Mouse (Mus musculus) lung, postnatal 0 days (tissue): Measurements from ENCODE around the gene Spata2. TPM values are rescaled to one million over a fixed set of nuclear protein-coding genes. Genes with fewer than 3 reads are reported as not detected.

Experiments
- ATAC-seq: fragments of 200-750 bp; cut with Nextera tagmentation; 2 replicates; pipeline ENCODE4 v1.8.0; 2017; ENCODE audit warnings: moderate library complexity
- DNase-seq: peaks from one replicate; pipeline ENCODE4 v3.0.0-alpha.2; 2016; ENCODE audit warnings: low spot score
- H3K27ac ChIP-seq: fragments of 300-500 bp; sonication (generic); 2 replicates; pipeline ENCODE4 v1.5.1; 2014; ENCODE audit warnings: antibody characterized with exemption, mild to moderate bottlenecking, low read length, mixed read lengths
- H3K27me3 ChIP-seq: fragments of 300-500 bp; sonication (generic); replicated peaks from 2 replicates; pipeline ENCODE4 v1.6.1; 2014; ENCODE audit warnings: low read length, mixed read lengths; ENCODE audit not compliant: insufficient read depth
- H3K36me3 ChIP-seq: fragments of 300-500 bp; sonication (generic); 2 replicates; pipeline ENCODE4 v1.6.1; 2014; ENCODE audit warnings: low read length, mixed read lengths; ENCODE audit not compliant: insufficient read depth
- H3K4me1 ChIP-seq: fragments of 300-500 bp; sonication (generic); 2 replicates; pipeline ENCODE4 v1.6.1; 2014; ENCODE audit warnings: antibody characterized with exemption, low read depth, low read length, mixed read lengths; ENCODE audit not compliant: insufficient read depth
- H3K4me2 ChIP-seq: fragments of 300-500 bp; sonication (generic); replicated peaks from 2 replicates; pipeline ENCODE4 v1.6.1; 2014; ENCODE audit warnings: low read depth, mild to moderate bottlenecking, low read length, moderate library complexity, mixed read lengths
- H3K4me3 ChIP-seq: fragments of 300-500 bp; sonication (generic); 2 replicates; pipeline ENCODE4 v1.5.1; 2014; ENCODE audit warnings: low read depth, low read length
- H3K9ac ChIP-seq: fragments of 300-500 bp; sonication (generic); replicated peaks from 2 replicates; pipeline ENCODE4 v1.6.1; 2014; ENCODE audit warnings: low read depth, mild to moderate bottlenecking
- H3K9me3 ChIP-seq: fragments of 300-500 bp; sonication (generic); 2 replicates; pipeline ENCODE4 v1.6.1; 2016; ENCODE audit warnings: low read length, mixed read lengths
- CTCF ChIP-seq: IDR thresholded peaks from 2 replicates; pipeline ENCODE4 v1.5.1; 2016; ENCODE audit warnings: antibody characterized with exemption, mild to moderate bottlenecking
- EP300 ChIP-seq: IDR thresholded peaks from 2 replicates; pipeline ENCODE4 v1.6.1; 2016; ENCODE audit warnings: antibody characterized with exemption, mild to moderate bottlenecking, control low read depth
- WGBS: fragments of 180-500 bp; shearing (Covaris S2); extraction: QIAGEN DNeasy Blood & Tissue Kit; methylation state at CpG from one replicate; pipeline ENCODE4 v1.1.7; 2014; 5-methylcytosine and 5-hydroxymethylcytosine counted together
- polyA plus RNA-seq: library from polyadenylated mRNA; unstranded; fragments of >200 nt; fragmentation: Nextera tagmentation; extraction: Ambion mirVana; gene quantifications from 2 replicates; pipeline ENCODE4 v1.2.1, GENCODE M21; 2015

Gene Spata2
- polyA plus RNA-seq, 1 experiment from 2014 or later = 8.9 TPM

DNA sequence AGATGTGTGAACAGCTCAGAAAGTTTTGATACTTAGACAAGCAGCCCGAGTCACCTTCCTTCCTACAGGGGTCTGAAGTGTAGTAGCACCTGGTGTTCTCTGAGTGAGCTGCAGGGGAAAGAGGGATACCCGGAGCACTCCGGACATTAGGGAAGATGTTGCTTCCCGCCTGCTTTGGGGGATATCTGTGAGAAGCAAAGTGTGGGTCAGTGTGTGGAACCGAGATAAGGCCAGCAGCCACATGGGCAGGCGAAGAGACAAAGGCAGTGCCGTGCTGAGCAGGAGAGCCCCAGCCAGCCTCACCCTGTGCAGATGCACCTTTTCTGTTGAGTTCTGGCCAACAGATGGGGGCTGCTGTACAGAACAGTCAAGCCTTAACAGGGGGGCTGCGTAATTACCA lies 45.1 kb downstream of the Spata2 start:
- Histone ChIP-seq H3K9me3 (no peaks in the 10 kb centered on the region), H3K4me2 (no peak overlapping the region), H3K36me3 (peaks cover 14% of the 10 kb centered on the region), H3K4me1 (no peaks in the 10 kb centered on the region), H3K27ac (no peak overlapping the region), H3K9ac (no peak overlapping the region), H3K4me3 (no peak overlapping the region), H3K27me3 (no peaks in the 10 kb centered on the region)
- WGBS = 89% methylated on average over 8 of the region's 8 CpGs
- ATAC-seq (no peak), DNase-seq (no peak)
- TF ChIP-seq EP300 = no peak
- TF ChIP-seq CTCF = no peak

DNA sequence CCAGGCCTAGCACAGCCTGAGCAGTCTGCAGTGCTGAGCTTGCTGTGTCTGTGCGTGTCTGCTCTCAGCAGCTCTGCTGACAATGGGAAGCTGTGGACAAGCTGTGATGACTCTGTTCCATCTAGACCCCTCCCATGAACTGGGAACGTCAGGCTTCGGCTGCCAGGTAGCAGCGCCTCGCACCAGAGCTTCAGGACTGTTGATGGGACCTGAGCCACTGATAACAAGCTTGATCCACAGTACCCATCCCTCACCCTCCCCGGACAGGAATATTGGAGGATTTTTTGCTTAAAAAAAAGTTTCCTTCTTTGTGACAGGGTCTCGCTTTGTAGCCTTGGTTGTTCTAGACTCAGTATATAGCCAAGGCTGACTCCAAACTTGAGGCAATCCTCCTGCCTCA lies 45.5 kb downstream of the Spata2 start:
- H3K27me3 ChIP-seq = no peaks in the 10 kb centered on the region
- no peak overlapping the region for H3K9ac ChIP-seq
- DNase-seq = no peak
- H3K4me2 ChIP-seq = no peak overlapping the region
- no peaks in the 10 kb centered on the region for H3K4me1 ChIP-seq
- TF ChIP-seq CTCF (no peak), EP300 (no peak)
- peaks cover 18% of the 10 kb centered on the region for H3K36me3 ChIP-seq
- no peak overlapping the region for H3K4me3 ChIP-seq
- H3K9me3 ChIP-seq = no peaks in the 10 kb centered on the region
- ATAC-seq = no peak
- 94% methylated on average over 7 of the region's 7 CpGs for WGBS
- no peak overlapping the region for H3K27ac ChIP-seq

DNA sequence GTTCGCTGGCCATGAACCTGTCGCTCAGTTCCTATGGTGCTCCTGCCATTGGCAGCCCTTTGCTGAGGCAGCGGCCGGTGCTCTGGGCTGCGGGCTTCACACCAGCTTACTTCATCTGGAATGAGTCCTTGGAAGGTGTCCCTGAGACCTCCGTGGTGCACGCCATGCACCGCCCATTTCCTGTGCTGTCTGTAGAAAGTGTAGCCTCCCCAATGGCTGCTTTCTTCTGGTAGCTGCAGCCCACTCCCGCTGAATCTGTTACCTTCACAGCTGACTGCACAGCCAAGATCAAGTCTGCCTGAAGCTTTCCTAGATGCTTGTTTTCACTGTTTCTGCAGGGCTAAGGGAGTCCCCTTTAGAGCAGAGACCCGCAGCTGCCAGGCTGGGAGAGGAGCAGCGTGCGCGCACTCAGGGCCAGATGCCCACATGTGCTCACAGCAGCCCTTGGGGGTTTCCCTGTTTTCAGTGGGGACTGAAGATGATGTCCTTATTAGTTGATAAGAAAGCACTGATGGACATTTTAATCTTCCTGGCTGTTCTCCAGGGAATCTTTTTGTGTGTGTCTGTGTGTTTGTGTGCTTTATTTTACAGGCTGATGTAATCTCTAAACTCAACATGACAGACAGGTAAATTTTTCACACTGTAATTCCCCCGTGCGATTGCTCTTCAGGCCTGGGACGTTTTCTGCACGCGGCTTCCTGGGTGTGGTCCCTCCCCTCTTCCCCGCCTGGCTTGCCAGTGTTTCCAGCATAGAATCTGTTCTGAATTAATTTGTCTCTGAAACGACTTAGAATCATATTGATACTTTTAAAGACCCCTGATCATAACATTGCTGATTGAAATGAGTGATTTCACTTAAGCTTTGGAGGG lies 46.5 kb downstream of the Spata2 start:
- Histone ChIP-seq H3K36me3 (peaks cover 23% of the 10 kb centered on the region), H3K4me2 (no peak overlapping the region), H3K9ac (no peak overlapping the region), H3K27me3 (no peaks in the 10 kb centered on the region), H3K4me1 (no peaks in the 10 kb centered on the region), H3K4me3 (no peak overlapping the region), H3K27ac (no peak overlapping the region), H3K9me3 (no peaks in the 10 kb centered on the region)
- WGBS = 74% methylated on average over 20 of the region's 20 CpGs
- TF ChIP-seq CTCF = no peak
- no peak for ATAC-seq
- DNase-seq = no peak

DNA sequence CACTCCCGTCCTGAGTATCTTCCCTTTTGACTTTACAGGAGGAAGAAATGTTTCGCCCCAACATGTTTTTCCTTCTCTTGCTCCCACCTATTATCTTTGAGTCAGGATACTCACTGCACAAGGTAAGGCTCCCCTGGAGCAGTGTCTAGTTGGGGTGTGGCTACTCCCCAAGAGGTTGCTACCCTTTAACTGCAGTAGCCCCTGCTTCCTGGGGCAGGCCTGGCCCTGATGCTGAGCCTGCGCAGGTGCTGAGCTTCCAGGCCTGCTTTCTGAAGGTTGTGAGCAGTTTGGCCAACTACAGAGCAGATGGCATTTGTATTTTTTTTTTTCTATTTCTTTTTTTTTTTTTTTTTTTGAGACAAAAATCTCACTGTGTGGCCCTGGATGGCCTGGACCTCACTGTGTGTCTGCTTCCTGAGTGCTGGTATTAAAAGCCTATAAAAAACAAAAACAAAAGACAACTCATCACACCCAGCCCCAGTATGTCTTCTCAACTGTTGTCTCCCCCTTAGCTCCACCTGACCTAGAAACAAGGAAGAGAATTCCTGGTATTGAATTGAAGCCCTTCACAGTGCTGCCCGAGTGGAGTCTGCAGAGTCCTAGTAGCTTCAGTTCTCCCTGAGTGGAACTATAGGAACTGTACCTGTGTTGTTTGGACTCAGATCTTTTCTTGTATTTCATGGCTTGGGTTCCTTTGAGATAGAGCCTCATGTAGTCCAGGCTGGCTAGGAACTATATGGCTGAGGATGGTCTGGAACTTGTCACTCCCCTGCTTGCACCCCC lies 49.1 kb downstream of the Spata2 start:
- Histone ChIP-seq H3K4me2 (no peak overlapping the region), H3K27me3 (no peaks in the 10 kb centered on the region), H3K4me3 (no peak overlapping the region), H3K9ac (no peak overlapping the region), H3K36me3 (peaks cover 25% of the 10 kb centered on the region; the same call in 1 of the 2 replicates), H3K9me3 (no peaks in the 10 kb centered on the region), H3K4me1 (no peaks in the 10 kb centered on the region), H3K27ac (no peak overlapping the region)
- 91% methylated on average over 4 of the region's 4 CpGs for WGBS
- TF ChIP-seq EP300 (no peak), CTCF (no peak)
- no peak for ATAC-seq
- no peak for DNase-seq

- no peak overlapping the region for H3K27ac ChIP-seq
- no peaks in the 10 kb centered on the region for H3K27me3 ChIP-seq
- H3K9ac ChIP-seq = no peak overlapping the region
- DNase-seq (no peak), ATAC-seq (no peak)
- TF ChIP-seq CTCF (no peak), EP300 (no peak)
- H3K9me3 ChIP-seq = no peaks in the 10 kb centered on the region
- no peak overlapping the region for H3K4me3 ChIP-seq
- no peaks in the 10 kb centered on the region for H3K4me1 ChIP-seq
- no peak overlapping the region for H3K4me2 ChIP-seq
- H3K36me3 ChIP-seq = peaks cover 30% of the 10 kb centered on the region; the same call in 1 of the 2 replicates
- 99% methylated on average over 3 of the region's 3 CpGs for WGBS
These were observed 53.3 kb downstream of the Spata2 start for GRCm38 (mm10) chr2:167439422-167439821.

- Histone ChIP-seq H3K27ac (no peak overlapping the region), H3K9me3 (no peaks in the 10 kb centered on the region), H3K4me1 (no peaks in the 10 kb centered on the region), H3K36me3 (peaks cover 22% of the 10 kb centered on the region; the same call in 1 of the 2 replicates), H3K4me2 (no peak overlapping the region), H3K27me3 (no peaks in the 10 kb centered on the region), H3K4me3 (no peak overlapping the region), H3K9ac (no peak overlapping the region)
- DNase-seq (no peak), ATAC-seq (no peak)
- WGBS = 89% methylated on average over 5 of the region's 5 CpGs
- TF ChIP-seq EP300 (no peak), CTCF (no peak)
These were observed 56.3 kb downstream of the Spata2 start for GRCm38 (mm10) chr2:167436371-167436770.
